Mouse (Mus musculus): Measurements from ENCODE around the gene Eif3l.
A peak's percentile ranks its signal among the peaks of the same experiment; 100 is the strongest.

Eif3l gene

GRCm38 (mm10) chr15:79050964-79051363 lies 24.0 kb upstream of the Eif3l start:
- no peak for DNase-seq

- DNase-seq, result no peak
Observed at GRCm38 (mm10) chr15:79051461-79052360, 23.3 kb upstream of the Eif3l start.

- DNase-seq, result no peak
Observed at GRCm38 (mm10) chr15:79052366-79052765, 22.6 kb upstream of the Eif3l start.

- DNase-seq, result no peak
Observed at GRCm38 (mm10) chr15:79056601-79057000, 18.4 kb upstream of the Eif3l start.

GRCm38 (mm10) chr15:79057850-79058249 lies 17.1 kb upstream of the Eif3l start:
- no peak for DNase-seq

- DNase-seq, result no peak
Observed at GRCm38 (mm10) chr15:79060887-79061565, 14.0 kb upstream of the Eif3l start.

- DNase-seq, result peak; percentile 99
Observed at GRCm38 (mm10) chr15:79062376-79063159, 12.4 kb upstream of the Eif3l start, which contains the start of gene Ankrd54. Gene Ankrd54, minus strand, starts transcription at chr15:79062893.

- no peak for DNase-seq
Observed at GRCm38 (mm10) chr15:79063160-79063740, 11.7 kb upstream of the Eif3l start.

- no peak for DNase-seq
Observed at GRCm38 (mm10) chr15:79065086-79065770, 9.8 kb upstream of the Eif3l start.

- no peak for DNase-seq
Observed at GRCm38 (mm10) chr15:79066276-79066675, 8.7 kb upstream of the Eif3l start.

GRCm38 (mm10) chr15:79067631-79068030 lies 7.3 kb upstream of the Eif3l start:
- DNase-seq, result no peak

GRCm38 (mm10) chr15:79068416-79068815 lies 6.6 kb upstream of the Eif3l start:
- no peak for DNase-seq

GRCm38 (mm10) chr15:79071117-79072039 lies 3.6 kb upstream of the Eif3l start:
- no peak for DNase-seq

- DNase-seq, result no peak
Observed at GRCm38 (mm10) chr15:79073752-79074151, 1.2 kb upstream of the Eif3l start.

- DNase-seq, result no peak
Observed at GRCm38 (mm10) chr15:79074446-79074845, 533 bp upstream of the Eif3l start.

- DNase-seq, result no peak
Observed at GRCm38 (mm10) chr15:79075658-79076365, 833 bp downstream of the Eif3l start.

- no peak for DNase-seq
Observed at GRCm38 (mm10) chr15:79079567-79079966, 4.6 kb downstream of the Eif3l start.

GRCm38 (mm10) chr15:79092284-79092683 lies 17.3 kb downstream of the Eif3l start:
- DNase-seq, result no peak

- no peak for DNase-seq
Observed at GRCm38 (mm10) chr15:79093083-79093839, 18.3 kb downstream of the Eif3l start.

GRCm38 (mm10) chr15:79095483-79095882 lies 20.5 kb downstream of the Eif3l start:
- no peak for DNase-seq

Measured in cerebellum, adult 11-12 months (tissue).